Mouse (Mus musculus) left cerebral cortex, adult 9 months (tissue): ENCODE data around the gene Tbxas1.
A peak's percentile ranks its signal among the peaks of the same experiment; 100 is the strongest.

Experiments used
- DNase-seq, 2 experiments: peaks; one replicate each; pipeline ENCODE4 v3.0.0; 2022; ENCODE audit warnings: low spot score in 2 of 2

Tbxas1 gene

GRCm38 (mm10) chr6:39117584-39118455, 242.6 kb downstream of the Tbxas1 start, which contains the start of gene Parp12:
Parp12 (minus strand) TSS chr6:39118349.
- DNase-seq, result peak in 1 of 2 experiments; percentile 28

- no peak for DNase-seq
Measured at GRCm38 (mm10) chr6:39118456-39118881, 243.3 kb downstream of the Tbxas1 start.

DNA sequence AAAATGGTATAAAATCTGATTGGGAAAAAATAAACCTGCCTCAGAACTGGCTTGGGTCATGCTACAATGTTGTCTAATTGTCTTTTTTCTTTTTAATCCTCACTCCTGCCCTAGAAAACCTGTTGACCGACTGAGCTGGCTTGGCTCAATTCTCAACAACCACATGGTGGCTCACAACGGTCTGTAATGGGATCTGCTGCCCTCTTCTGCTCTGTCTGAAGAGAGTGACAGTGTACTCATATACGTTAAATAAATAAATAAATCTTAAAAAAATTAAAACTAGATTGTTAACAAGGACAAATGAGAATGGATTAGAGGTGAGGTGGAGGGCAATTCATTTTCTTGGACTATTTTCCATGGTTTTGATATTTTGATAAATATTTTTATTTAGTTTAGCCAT, 245.5 kb downstream of the Tbxas1 start:
- no peak for DNase-seq

GRCm38 (mm10) chr6:39124719-39125118, 249.5 kb downstream of the Tbxas1 start:
- no peak for DNase-seq

DNA sequence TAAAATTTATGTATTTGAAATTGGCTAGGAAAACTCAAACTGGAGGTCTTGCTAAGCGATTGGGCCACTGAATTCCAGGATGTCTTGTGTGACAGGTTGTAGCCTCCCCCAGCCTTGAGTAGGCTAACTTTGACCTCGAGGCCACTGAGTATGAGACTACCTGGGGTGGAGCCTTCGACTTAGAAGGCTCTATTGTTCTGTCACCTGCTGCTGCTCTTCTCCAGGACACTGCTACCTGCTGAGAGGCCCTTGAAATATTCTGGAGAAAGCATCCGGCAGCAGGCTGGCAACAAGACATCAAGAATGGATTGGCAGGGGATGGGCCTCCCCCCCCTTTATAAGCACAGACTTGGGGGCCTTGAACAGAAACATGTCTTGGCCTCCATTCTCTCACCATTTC, 256.3 kb downstream of the Tbxas1 start:
- no peak for DNase-seq

- no peak for DNase-seq
Measured at GRCm38 (mm10) chr6:39132556-39132955, 257.4 kb downstream of the Tbxas1 start.
